Mouse (Mus musculus) heart, postnatal 14 days (tissue): ENCODE measurements around the gene Lin7b. TPM values are rescaled to one million over a fixed set of nuclear protein-coding genes. Genes with fewer than 3 reads are reported as not detected.
A peak's percentile ranks its signal among the peaks of the same experiment; 100 is the strongest.

Experiments
- DNase-seq, 2 experiments: peaks; one replicate each; pipeline ENCODE4 v3.0.0; 2021 to 2022
- intact Hi-C: fragments of 180-260 bp; cut with DNase I; formaldehyde crosslinking; loops from one replicate; pipeline ENCODE4 v1.15.1; 2025
- long read RNA-seq, 2 experiments: library from polyadenylated mRNA; stranded (forward); transcript quantifications; one replicate each; pipeline ENCODE4 v2.0.0; 2021
- total RNA-seq, 2 experiments: library from RNA; stranded (reverse); gene quantifications; 2 replicates each; pipeline ENCODE4 v1.2.3; 2021

Lin7b gene
- under 1 TPM; 0.90 to 0.96 TPM for total RNA-seq
- long read RNA-seq, experiment 1, partial matches to known transcripts, result 0 of 1 reads
- long read RNA-seq, experiment 1, other reads (novel, unspliced or antisense), result 0 of 1 reads
- long read RNA-seq, experiment 2, result 0 reads

GRCm38 (mm10) chr7:45370475-45371311, at the start of gene Lin7b:
Gene Lin7b (minus strand): TSS chr7:45370583.
- intact Hi-C loops, result no loop called here
- DNase-seq, result peak; percentile 79 to 86

DNA sequence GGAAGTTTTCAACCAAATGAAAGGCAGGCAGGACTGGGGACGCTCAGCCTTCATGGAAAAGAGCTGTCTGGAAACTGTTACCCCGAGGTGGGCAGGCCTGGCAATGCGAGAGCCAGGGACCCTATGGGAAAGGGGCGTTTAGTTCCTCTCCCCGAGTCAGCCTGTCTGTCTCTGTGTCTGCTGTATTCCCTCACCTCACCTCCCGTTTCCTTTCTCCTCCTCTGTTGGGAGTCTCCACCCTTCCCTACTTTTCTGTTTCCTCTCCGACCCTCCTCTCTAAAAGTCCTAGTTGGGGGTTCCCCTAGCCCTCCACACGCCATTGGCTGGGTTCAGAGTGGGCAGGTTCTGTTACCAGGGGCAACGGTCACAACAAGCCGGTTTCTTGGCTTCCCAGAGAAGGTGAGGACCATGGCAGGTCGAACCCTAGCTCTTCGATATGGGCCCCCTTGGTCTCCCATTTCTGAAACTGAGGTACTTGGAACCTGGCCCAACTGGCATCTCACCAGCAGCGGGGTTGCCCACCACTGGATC, 47.6 kb upstream of the Lin7b start:
- no peak for DNase-seq
- intact Hi-C loops, result no loop called here

GRCm38 (mm10) chr7:45415636-45416035, 45.3 kb upstream of the Lin7b start:
- no peak for DNase-seq
- intact Hi-C loops, result no loop called here

GRCm38 (mm10) chr7:45414740-45415224, 44.4 kb upstream of the Lin7b start:
- DNase-seq, result no peak
- intact Hi-C loops, result no loop called here

GRCm38 (mm10) chr7:45413864-45414739, 43.7 kb upstream of the Lin7b start:
- no peak for DNase-seq
- intact Hi-C loops, result no loop called here

DNA sequence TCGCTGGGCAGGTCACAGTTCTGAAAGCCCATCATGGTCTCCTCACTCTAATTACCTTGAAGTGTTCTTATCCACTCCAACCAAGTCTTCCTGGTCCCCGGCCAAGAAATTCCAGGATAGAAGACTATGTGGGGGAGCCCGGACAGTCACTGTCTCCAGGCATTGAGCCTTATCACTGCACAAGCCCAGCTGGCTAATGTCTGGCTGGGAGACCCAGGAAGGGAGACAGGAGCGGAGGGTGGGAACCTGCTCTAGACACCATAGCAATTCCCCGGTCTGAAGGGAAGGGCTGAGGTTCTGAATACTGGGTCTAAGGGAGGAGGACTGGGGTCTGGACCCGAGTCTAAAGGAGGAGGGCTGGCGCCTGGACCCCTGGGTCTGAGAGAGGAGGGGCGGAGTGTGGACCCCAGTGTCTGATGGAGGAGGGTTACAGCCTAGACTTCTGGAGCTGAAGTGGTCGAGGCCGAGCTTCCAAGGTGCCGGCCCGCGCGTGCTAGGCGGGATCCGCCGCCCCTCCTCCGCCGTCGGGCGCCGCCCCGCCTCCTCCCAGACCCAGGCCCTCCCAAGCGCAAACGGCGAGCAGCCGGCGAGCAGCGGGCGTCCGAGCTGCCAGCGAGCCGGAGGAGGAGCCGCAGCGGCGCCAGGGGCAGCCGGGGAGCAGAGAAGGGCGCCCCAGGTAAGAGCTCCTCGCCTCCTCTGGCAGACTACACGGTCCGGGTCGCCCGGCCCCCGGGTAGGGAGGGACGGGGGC, 42.9 kb upstream of the Lin7b start, which contains the start of gene Ntf5:
Gene Ntf5 (plus strand): TSS at position 583 of the 751 bp plus-strand sequence.
- peak; percentile 45 to 46 for DNase-seq
- intact Hi-C loops, result no loop called here

GRCm38 (mm10) chr7:45412421-45412820, 42.0 kb upstream of the Lin7b start:
- DNase-seq, result no peak
- intact Hi-C loops, result no loop called here

DNA sequence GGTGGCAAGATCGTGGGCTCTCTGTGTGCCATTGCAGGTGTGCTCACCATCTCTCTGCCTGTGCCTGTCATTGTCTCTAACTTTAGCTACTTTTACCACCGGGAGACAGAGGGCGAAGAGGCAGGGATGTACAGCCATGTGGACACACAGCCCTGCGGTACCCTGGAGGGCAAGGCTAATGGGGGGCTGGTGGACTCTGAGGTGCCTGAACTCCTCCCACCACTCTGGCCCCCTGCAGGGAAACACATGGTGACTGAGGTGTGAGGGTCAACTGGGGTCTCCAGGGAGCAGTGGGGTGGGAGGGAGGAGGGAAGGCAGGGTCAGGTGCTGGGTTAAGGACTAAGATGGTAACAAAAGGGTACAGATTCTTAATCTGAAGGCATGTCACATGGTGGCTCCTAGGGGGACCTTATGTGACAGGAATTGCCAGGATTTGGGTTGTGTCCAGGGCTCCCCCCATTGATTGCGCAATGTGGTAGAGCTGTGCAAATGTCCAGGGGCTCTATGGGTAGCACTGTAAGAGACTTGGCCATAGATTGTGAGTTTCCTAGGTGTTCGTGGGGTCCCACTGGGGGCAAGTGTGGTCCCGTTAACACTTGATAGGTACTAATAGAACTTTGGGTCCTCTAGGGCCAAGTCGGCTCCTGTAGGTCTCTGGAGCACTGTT, 39.2 kb upstream of the Lin7b start:
- DNase-seq, result no peak
- intact Hi-C loops, result no loop called here

DNA sequence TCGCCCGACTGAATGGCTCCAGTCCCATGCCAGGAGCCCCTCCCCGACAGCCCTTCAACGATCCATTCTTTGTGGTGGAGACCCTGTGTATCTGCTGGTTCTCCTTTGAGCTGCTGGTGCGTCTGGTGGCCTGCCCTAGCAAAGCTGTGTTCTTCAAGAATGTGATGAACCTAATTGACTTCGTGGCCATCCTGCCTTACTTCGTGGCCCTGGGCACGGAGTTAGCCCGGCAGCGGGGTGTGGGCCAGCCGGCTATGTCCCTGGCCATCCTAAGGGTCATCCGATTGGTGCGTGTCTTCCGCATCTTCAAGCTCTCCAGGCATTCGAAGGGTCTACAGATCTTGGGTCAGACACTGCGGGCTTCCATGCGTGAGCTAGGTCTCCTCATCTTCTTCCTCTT, 38.6 kb upstream of the Lin7b start:
- intact Hi-C loops, result no loop called here

DNA sequence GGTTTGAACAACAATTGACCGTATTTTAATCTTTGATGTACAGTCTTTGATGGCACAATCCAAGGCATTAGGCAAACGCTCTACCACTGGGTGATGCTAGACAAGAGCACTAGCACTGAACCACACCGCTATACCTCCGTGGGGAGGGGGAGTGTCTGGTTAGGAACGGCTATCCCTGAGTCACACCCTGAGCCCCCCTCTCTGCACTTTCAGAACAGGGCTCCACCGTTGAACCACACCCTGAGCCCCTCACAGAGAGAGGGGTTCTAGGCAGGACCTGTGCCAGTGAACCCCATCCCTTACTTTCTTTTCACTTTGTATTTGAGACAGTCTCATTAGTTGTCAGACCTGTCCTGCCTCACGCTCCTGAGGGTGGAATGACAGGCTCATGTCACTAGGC, 38.0 kb upstream of the Lin7b start:
- intact Hi-C loops, result no loop called here
- DNase-seq, result no peak

More for the DNA sequence above, 38.6 kb upstream of the Lin7b start:
- no peak for DNase-seq

GRCm38 (mm10) chr7:45407836-45408235, 37.5 kb upstream of the Lin7b start:
- no peak for DNase-seq
- intact Hi-C loops, result loop anchor here (2.0 kb wide), 1 partner anchor 27 kb away; the partner anchor contains the start of gene Gys1

- peak; percentile 57 to 61 for DNase-seq
These were observed 36.1 kb upstream of the Lin7b start for GRCm38 (mm10) chr7:45406157-45407156.

GRCm38 (mm10) chr7:45405091-45406075, 35.0 kb upstream of the Lin7b start, which contains the start of gene Kcna7:
Gene Kcna7 (plus strand): TSS chr7:45405653.
- intact Hi-C loops, result loop anchor here (2.0 kb wide), 1 partner anchor 29 kb away; the partner anchor contains the start of gene Gys1
- peak; percentile 78 to 87 for DNase-seq

More at GRCm38 (mm10) chr7:45406157-45407156, 36.1 kb upstream of the Lin7b start:
- intact Hi-C loops, result loop anchor here (2.0 kb wide), 1 partner anchor 28 kb away; the partner anchor contains the start of gene Gys1

DNA sequence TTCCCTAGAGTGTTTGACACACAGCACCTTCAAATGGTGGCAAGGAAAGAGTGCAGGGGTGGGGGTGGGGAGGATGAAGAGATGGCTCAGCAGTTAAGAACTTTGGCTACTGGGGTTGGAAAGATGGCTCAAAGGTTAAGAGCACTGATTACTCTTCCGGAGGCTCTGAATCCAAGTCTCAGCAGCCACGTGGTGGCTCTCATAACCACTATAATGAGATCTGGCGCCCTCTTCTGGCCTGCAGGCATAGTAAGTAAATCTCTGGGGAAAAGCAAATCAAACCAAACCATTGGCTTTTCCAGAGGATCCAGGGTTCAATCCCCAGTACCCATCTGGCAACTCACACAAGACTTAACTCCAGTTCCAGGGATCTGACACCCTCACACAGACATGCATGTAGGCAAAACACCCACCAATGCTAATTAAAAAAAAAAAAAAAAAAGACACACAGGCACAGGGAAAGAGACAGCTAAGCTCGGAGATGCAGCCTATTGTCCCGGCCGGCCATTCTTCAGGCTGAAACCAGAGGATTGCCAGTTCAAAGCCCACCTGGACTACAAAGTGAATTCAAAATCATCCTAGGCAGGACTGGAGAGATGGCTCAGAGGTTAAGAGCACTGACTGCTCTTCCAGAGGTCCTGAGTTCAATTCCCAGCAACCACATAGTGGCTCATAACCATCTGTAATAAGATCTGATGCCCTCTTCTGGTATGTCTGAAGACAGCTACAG, 33.3 kb upstream of the Lin7b start:
- intact Hi-C loops, result loop anchor here (2.0 kb wide), 1 partner anchor 99 kb away; no protein-coding TSS in a partner anchor
- peak; percentile 63 to 73 for DNase-seq

DNA sequence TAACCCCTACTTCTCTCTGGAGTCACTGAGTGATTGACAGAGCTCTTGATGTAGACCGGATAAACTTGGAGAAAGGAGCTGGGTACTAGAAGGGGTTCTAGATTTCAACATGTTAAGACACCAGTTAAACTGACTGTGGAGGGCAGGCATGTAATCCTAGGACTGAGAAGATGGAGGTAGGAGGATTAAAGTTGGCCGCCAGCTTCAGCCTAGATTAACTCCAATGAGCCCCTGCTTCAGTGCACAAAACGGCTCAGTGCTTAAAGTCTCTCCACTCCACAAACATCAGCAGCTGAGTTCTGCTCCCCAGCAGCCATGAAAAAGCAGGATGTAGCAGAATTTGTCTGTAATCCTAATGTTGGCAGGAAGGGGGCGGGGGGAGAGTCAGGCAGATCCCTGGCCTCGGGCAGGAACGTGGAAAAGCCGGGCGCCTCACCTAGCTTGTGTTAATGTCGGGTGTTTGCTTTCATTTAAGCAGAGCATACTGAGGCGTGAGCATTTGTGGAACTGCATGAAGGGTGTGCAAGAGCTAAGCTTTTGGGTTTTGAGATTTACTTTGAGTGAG, 31.2 kb upstream of the Lin7b start:
- no peak for DNase-seq
- intact Hi-C loops, result loop anchor here (2.0 kb wide), 1 partner anchor 97 kb away; no protein-coding TSS in a partner anchor
